Mouse (Mus musculus) liver, embryonic 14.5 days (tissue): ENCODE measurements around the gene Srd5a1. TPM values are rescaled to one million over a fixed set of nuclear protein-coding genes. Genes with fewer than 3 reads are reported as not detected.

Experiments used
- ATAC-seq: fragments of 200-750 bp; cut with Nextera tagmentation; 2 replicates; pipeline ENCODE4 v1.8.0; 2017; ENCODE audit warnings: moderate number of reproducible peaks, mild to moderate bottlenecking, moderate library complexity; ENCODE audit not compliant: insufficient read depth
- DNase-seq, 3 experiments: peaks; one replicate each; pipeline ENCODE4 v3.0.0-alpha.2; 2012 to 2013; ENCODE audit warnings: low read depth in 3 of 3, low spot score in 3 of 3
- H3K27ac ChIP-seq: fragments of 300-500 bp; sonication (generic); 2 replicates; pipeline ENCODE4 v1.5.1; 2014; ENCODE audit warnings: moderate library complexity, mild to moderate bottlenecking, control low read depth, inconsistent platforms
- H3K27me3 ChIP-seq: fragments of 300-500 bp; sonication (generic); 2 replicates; pipeline ENCODE4 v1.6.1; 2014; ENCODE audit warnings: mild to moderate bottlenecking, low read length, moderate library complexity; ENCODE audit not compliant: control insufficient read depth, insufficient read depth
- H3K36me3 ChIP-seq: fragments of 300-500 bp; sonication (generic); replicated peaks from 2 replicates; pipeline ENCODE4 v1.6.1; 2014; ENCODE audit warnings: low read depth; ENCODE audit not compliant: control insufficient read depth, insufficient read depth
- H3K4me1 ChIP-seq, 2 experiments: fragments of 200-500 bp in 1 of 2; fragments of 300-500 bp in 1 of 2; sonication (generic) in 1 of 2; replicated peaks; 2 replicates each; pipeline ENCODE4 v1.6.1; 2012 to 2014; ENCODE audit warnings: antibody characterized with exemption in 1 of 2, inconsistent platforms in 1 of 2, low read length in 1 of 2; ENCODE audit not compliant: control insufficient read depth in 2 of 2, insufficient read depth in 2 of 2
- H3K4me2 ChIP-seq: fragments of 300-500 bp; sonication (generic); 2 replicates; pipeline ENCODE4 v1.6.1; 2014; ENCODE audit warnings: low read depth, mild to moderate bottlenecking, control low read depth, moderate library complexity
- H3K4me3 ChIP-seq, 2 experiments: fragments of 200-500 bp in 1 of 2; fragments of 300-500 bp in 1 of 2; sonication (generic) in 1 of 2; 2 replicates each; pipeline ENCODE4 v1.5.1; 2012 to 2014; ENCODE audit warnings: low read depth in 2 of 2, low read length in 2 of 2, mild to moderate bottlenecking in 2 of 2, control low read depth in 1 of 2, inconsistent platforms in 1 of 2, moderate library complexity in 1 of 2; ENCODE audit not compliant: insufficient read depth in 1 of 2
- H3K9ac ChIP-seq: fragments of 300-500 bp; sonication (generic); replicated peaks from 2 replicates; pipeline ENCODE4 v1.6.1; 2014; ENCODE audit warnings: mild to moderate bottlenecking, control low read depth, moderate library complexity
- H3K9me3 ChIP-seq: fragments of 300-500 bp; sonication (generic); 2 replicates; pipeline ENCODE4 v1.6.1; 2016; ENCODE audit warnings: low read length, mixed read lengths; ENCODE audit not compliant: control insufficient read depth
- CTCF ChIP-seq: IDR thresholded peaks from 2 replicates; pipeline ENCODE4 v1.5.1; 2016; ENCODE audit warnings: antibody characterized with exemption, low read depth, control low read depth
- EP300 ChIP-seq: IDR thresholded peaks from 2 replicates; pipeline ENCODE4 v1.6.1; 2016; ENCODE audit warnings: antibody characterized with exemption, low read depth
- WGBS: fragments of 180-500 bp; shearing (Covaris S2); extraction: QIAGEN DNeasy Blood & Tissue Kit; methylation state at CpG from one replicate; pipeline ENCODE4 v1.1.7; 2014; ENCODE audit not compliant: insufficient replicate concordance; 5-methylcytosine and 5-hydroxymethylcytosine counted together
- polyA plus RNA-seq, 2 experiments: library from polyadenylated mRNA; depleted of rRNA in 1 of 2; stranded (reverse) in 1 of 2; unstranded in 1 of 2; fragments of >200 nt; fragmentation: Nextera tagmentation in 1 of 2; extraction: Ambion mirVana in 1 of 2; gene quantifications; 2 replicates each; pipeline versions ENCODE4 v1.2.1 to v1.2.3; 2012 to 2014

The Srd5a1 gene
- polyA plus RNA-seq, 2 experiments = 2.0 to 3.0 TPM

GRCm38 (mm10) chr13:69541209-69541608, 70.0 kb downstream of the Srd5a1 start:
- H3K27me3 ChIP-seq = no peaks in the 10 kb centered on the region
- no peaks in the 10 kb centered on the region for H3K9me3 ChIP-seq
- H3K4me2 ChIP-seq = no peak overlapping the region
- H3K36me3 ChIP-seq = no peaks in the 10 kb centered on the region
- no peak for TF ChIP-seq EP300
- TF ChIP-seq CTCF = no peak
- no peak overlapping the region for H3K4me3 ChIP-seq
- WGBS = 31% methylated on average over 6 of the region's 6 CpGs
- ATAC-seq (no peak), DNase-seq (no peak)
- H3K27ac ChIP-seq = no peak overlapping the region
- no peak overlapping the region for H3K9ac ChIP-seq
- H3K4me1 ChIP-seq = peaks cover under 1 to 2% of the 10 kb centered on the region in 2 experiments; a peak in 3 of 4 replicates

- Histone ChIP-seq H3K9me3 (no peaks in the 10 kb centered on the region), H3K27ac (no peak overlapping the region), H3K4me1 (peaks cover 8 to 11% of the 10 kb centered on the region in 2 experiments), H3K9ac (no peak overlapping the region), H3K36me3 (no peaks in the 10 kb centered on the region), H3K4me3 (no peak overlapping the region), H3K27me3 (no peaks in the 10 kb centered on the region), H3K4me2 (no peak overlapping the region)
- ATAC-seq = no peak
- no peak for DNase-seq
- WGBS = 24% methylated on average over 4 of the region's 4 CpGs
- TF ChIP-seq EP300 (no peak), CTCF (no peak)
These were observed 72.9 kb downstream of the Srd5a1 start for GRCm38 (mm10) chr13:69538327-69538726.

- 72% methylated on average over 7 of the region's 7 CpGs for WGBS
- no peaks in the 10 kb centered on the region for H3K9me3 ChIP-seq
- no peak overlapping the region for H3K4me3 ChIP-seq
- H3K4me1 ChIP-seq = peaks cover 9 to 13% of the 10 kb centered on the region in 2 experiments
- H3K27me3 ChIP-seq = no peaks in the 10 kb centered on the region
- TF ChIP-seq CTCF (no peak), EP300 (no peak)
- ATAC-seq (no peak), DNase-seq (no peak)
- H3K36me3 ChIP-seq = no peaks in the 10 kb centered on the region
- H3K9ac ChIP-seq = no peak overlapping the region
- no peak overlapping the region for H3K4me2 ChIP-seq
- no peak overlapping the region for H3K27ac ChIP-seq
These were observed 73.9 kb downstream of the Srd5a1 start for GRCm38 (mm10) chr13:69537366-69537765.

- Histone ChIP-seq H3K27me3 (no peaks in the 10 kb centered on the region), H3K4me1 (peaks cover 15 to 26% of the 10 kb centered on the region in 2 experiments), H3K27ac (no peak overlapping the region), H3K4me3 (peak overlapping the region; percentile 70 to 96; a peak in 3 of 4 replicates), H3K9me3 (no peaks in the 10 kb centered on the region), H3K36me3 (no peaks in the 10 kb centered on the region), H3K4me2 (peak overlapping the region; percentile 99), H3K9ac (no peak overlapping the region; the same call in 1 of the 2 replicates)
- TF ChIP-seq EP300 (no peak), CTCF (no peak)
- ATAC-seq (no peak), DNase-seq (no peak)
- 68% methylated on average over 4 of the region's 4 CpGs for WGBS
These were observed 75.2 kb downstream of the Srd5a1 start for GRCm38 (mm10) chr13:69536021-69536420.

GRCm38 (mm10) chr13:69534654-69535551, 76.3 kb downstream of the Srd5a1 start:
- DNase-seq = peak; percentile 91 to 95 (median 93)
- Histone ChIP-seq H3K4me3 (peak overlapping the region; percentile 70 to 96), H3K36me3 (no peaks in the 10 kb centered on the region), H3K27ac (peak overlapping the region; percentile 74), H3K9ac (peak overlapping the region; percentile 90), H3K27me3 (no peaks in the 10 kb centered on the region), H3K9me3 (no peaks in the 10 kb centered on the region), H3K4me1 (peaks cover 15 to 26% of the 10 kb centered on the region in 2 experiments), H3K4me2 (peak overlapping the region; percentile 99)
- under 1% methylated on average over 80 of the region's 86 CpGs for WGBS
- ATAC-seq = peak; percentile 90
- TF ChIP-seq EP300 = no peak
- no peak for TF ChIP-seq CTCF
